Mouse (Mus musculus) megakaryocyte, embryonic 14.5 days (primary cell): ENCODE measurements around the gene Tmem200c.

Source experiments
- FLI1 ChIP-seq: IDR thresholded peaks from 2 replicates; pipeline ENCODE4 v1.6.1; 2012; ENCODE audit warnings: low read length, inconsistent platforms, mixed read lengths
- GATA1 ChIP-seq: IDR thresholded peaks from 3 replicates; pipeline ENCODE4 v1.6.1; 2012; ENCODE audit warnings: mixed read lengths, low read length, inconsistent platforms, borderline replicate concordance

DNA sequence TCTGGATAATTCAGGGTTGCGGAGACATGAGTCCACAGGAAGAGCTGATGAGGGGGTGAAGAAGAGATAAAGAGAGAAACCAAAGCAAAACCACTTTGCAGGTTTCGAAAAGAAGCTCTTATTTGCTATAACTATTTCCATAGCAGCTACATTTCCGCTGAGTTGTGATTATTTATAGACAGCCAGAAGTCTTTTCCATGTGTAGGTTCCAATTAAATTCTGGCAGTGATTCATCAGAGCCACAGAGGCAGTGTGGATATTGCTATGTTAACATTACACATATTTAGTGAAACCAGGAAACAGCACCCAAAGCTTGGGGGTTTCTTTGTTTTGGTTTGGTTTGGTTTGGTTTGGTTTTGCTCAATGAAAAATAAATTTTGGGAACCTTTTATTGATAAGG lies 37.8 kb downstream of the Tmem200c start:
- TF ChIP-seq GATA1: no peak
- no peak for TF ChIP-seq FLI1
